Comparison of ENCODE assay signal across 13 mouse cellular contexts in the genomic region with DNA sequence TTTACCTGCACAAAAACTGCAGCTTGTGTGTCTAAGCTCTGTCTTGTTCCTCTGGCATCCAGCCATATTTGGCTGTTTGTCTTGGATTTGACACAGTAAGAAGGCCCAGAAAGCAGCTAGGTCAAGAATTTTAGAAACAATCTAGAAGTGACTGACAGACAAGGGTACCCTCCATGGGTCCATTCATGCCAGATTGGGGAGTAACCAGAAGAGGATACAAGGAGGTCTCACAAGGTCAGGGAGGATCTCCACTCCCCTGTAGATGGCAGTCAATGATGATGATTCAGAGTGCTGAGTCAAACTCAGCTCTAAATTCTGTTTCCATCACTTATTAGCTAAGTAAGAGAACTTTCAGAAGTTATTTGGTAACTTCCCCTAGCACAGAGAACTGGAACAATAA. TPM values are rescaled to one million over a fixed set of nuclear protein-coding genes. Genes with fewer than 3 reads are reported as not detected.
DNase-seq lines count a peak whose midpoint lies in the region; ATAC-seq and TF ChIP-seq lines count a peak whose summit lies in the region.
"Had no signal": no experiment of that assay in that cellular context is flagged by ENCODE, and none has a peak within 500 bp of the region (broad histone marks: within the 10 kb centered on the region; RNA-seq: fewer than 3 reads in every experiment).

No protein-coding gene starts in this region.

- POLR2A ChIA-PET in Patski (lab: Charles Lee): interaction anchor here (0.7 kb wide), 1 partner anchor 1407 kb away, joined by 3 read pairs; no protein-coding TSS in a partner anchor

- in situ Hi-C loops in Patski (cut with MboI; ENCODE audit: low pct_unique_long_range_greater_than_20kb): loop anchor here (5.0 to 10.0 kb wide), 3 partner anchors 92 to 237 kb away; no protein-coding TSS in a partner anchor

- no peaks in the 10 kb centered on the region for H3K36me3 ChIP-seq in limb, embryonic 10.5 days
- H3K36me3 ChIP-seq: heart, embryonic 12.5 days; hindbrain, embryonic 13.5 days had no signal

- ATAC-seq in Patski: peak; percentile 89

- H3K4me1 ChIP-seq in limb, embryonic 10.5 days: no peaks in the 10 kb centered on the region

- intact Hi-C loops in heart, postnatal 36 days (cut with DNase I): loop anchor here (10.0 kb wide), 1 partner anchor 206 kb away; no protein-coding TSS in a partner anchor
- intact Hi-C loops in heart, postnatal 25 days (cut with DNase I): no loop called here

- H3K4me3 ChIP-seq in limb, embryonic 10.5 days: no peak overlapping the region
- H3K4me3 ChIP-seq: heart, embryonic 12.5 days; hindbrain, embryonic 13.5 days had no signal

- DNase-seq in heart, postnatal 36 days: peak; percentile 2 to 9
- DNase-seq in heart, postnatal 25 days (ENCODE audit: low spot score): no peak
- DNase-seq in Patski (ENCODE audit: low read depth, low spot score): peak; percentile 60
- DNase-seq in induced T-regulatory cell, adult 2 months (ENCODE audit: low read depth): peak; percentile 32
- peak; percentile 53 to 72 for DNase-seq in kidney, postnatal 36 days
- DNase-seq in limb, embryonic 10.5 days (ENCODE audit: low spot score): no peak
- no peak for DNase-seq in left cerebral cortex, adult 8-10 months (ENCODE audit: low spot score in 2 of 2)
- DNase-seq in right cerebral cortex, postnatal 14 days: no peak
- DNase-seq: cerebellum, postnatal 36 days; lung, adult 18-20 months; thymus, postnatal 36 days had no signal

- peaks cover 3% of the 10 kb centered on the region for H3K27me3 ChIP-seq in Patski
- no peaks in the 10 kb centered on the region for H3K27me3 ChIP-seq in limb, embryonic 10.5 days (ENCODE audit: low read depth, poor library complexity, severe bottlenecking)
- H3K27me3 ChIP-seq: heart, embryonic 12.5 days; hindbrain, embryonic 13.5 days had no signal

- no peaks in the 10 kb centered on the region for H3K9me3 ChIP-seq in limb, embryonic 10.5 days (replicated peaks)
- H3K9me3 ChIP-seq: heart, embryonic 12.5 days; hindbrain, embryonic 13.5 days had no signal

- CTCF ChIA-PET in Patski (lab: Charles Lee): interaction anchor here (0.8 to 1.4 kb wide), 10 partner anchors 8 to 241 kb away, joined by 3 to 6 read pairs (median 3); partner anchors contain the start of gene Itgb8

- H3K27ac ChIP-seq in limb, embryonic 10.5 days: no peak overlapping the region
- H3K27ac ChIP-seq: hindbrain, embryonic 13.5 days had no signal

- TF ChIP-seq CTCF in Patski (IDR thresholded peaks at IDR 0.05): no peak

RNA-seq across cellular contexts. Expression of gene Itgb8, which starts 8.2 kb away (rescaled TPM):
- 1 to 10 TPM in 1 of 2 experiments, under 1 TPM in 1; 0.92 to 1.1 TPM for total RNA-seq in heart, postnatal 36 days (2021)
- total RNA-seq in heart, postnatal 25 days (2021): 1 to 10 TPM; 1.2 to 1.8 TPM
- 2.2 TPM for polyA plus RNA-seq in Patski (2021)
- polyA plus RNA-seq in limb, embryonic 10.5 days (2016; fragmentation: Nextera tagmentation; extraction: Ambion mirVana): 1.5 and 4.2 TPM in 2 replicates
- total RNA-seq in left cerebral cortex, adult 8-10 months (2022): 10 to 100 TPM; 38.5 to 47.0 (median 44.6) TPM

Comparison
In these comparisons a context has a peak if more than half of its experiments do, and no peak if none do; other contexts are left out.
1. DNase-seq: peak in heart, postnatal 36 days (2 of 2), Patski (single experiment), induced T-regulatory cell, adult 2 months (single experiment) and kidney, postnatal 36 days (2 of 2); none in heart, postnatal 25 days (single experiment), limb, embryonic 10.5 days (single experiment), left cerebral cortex, adult 8-10 months (0 of 2) and right cerebral cortex, postnatal 14 days (single experiment).
2. RNA of gene Itgb8, which starts 8.2 kb away (total RNA-seq): 38.5 to 47.0 TPM in left cerebral cortex, adult 8-10 months; 1.2 to 1.8 TPM in heart, postnatal 25 days and 0.92 to 1.1 TPM in heart, postnatal 36 days; every median in the first group is over 10 times any median in the second.